Mouse (Mus musculus): ENCODE measurements around the gene Mkrn1.
"Not testable (repeated sequence)": the region's sequence is repeated elsewhere in the genome, so short reads cannot be mapped to it uniquely, and the experiment has no call there.

Mkrn1 gene

GRCm38 (mm10) chr6:39379749-39380148 is 40.5 kb downstream of the Mkrn1 start:
- DNase-seq (ENCODE audit: low read depth, low spot score): no peak

GRCm38 (mm10) chr6:39379224-39379623 is 41.0 kb downstream of the Mkrn1 start:
- no peak for DNase-seq (ENCODE audit: low read depth, low spot score)

GRCm38 (mm10) chr6:39378161-39378835 is 42.0 kb downstream of the Mkrn1 start:
- DNase-seq (ENCODE audit: low read depth, low spot score): peak; percentile 27

GRCm38 (mm10) chr6:39377311-39377827 is 42.9 kb downstream of the Mkrn1 start, which contains the start of gene Slc37a3:
Slc37a3 (minus strand) TSS chr6:39377675.
- DNase-seq (ENCODE audit: low read depth, low spot score): peak; percentile 88

- DNase-seq (ENCODE audit: low read depth, low spot score): peak; percentile 33
These were observed 43.5 kb downstream of the Mkrn1 start for GRCm38 (mm10) chr6:39376775-39377174.

- DNase-seq (ENCODE audit: low read depth, low spot score): peak; percentile 48
These were observed 46.8 kb downstream of the Mkrn1 start for GRCm38 (mm10) chr6:39373301-39373955.

GRCm38 (mm10) chr6:39372727-39373126 is 47.5 kb downstream of the Mkrn1 start:
- peak; percentile 89 for DNase-seq (ENCODE audit: low read depth, low spot score)

GRCm38 (mm10) chr6:39372042-39372441 is 48.2 kb downstream of the Mkrn1 start:
- DNase-seq (ENCODE audit: low read depth, low spot score): no peak

- no peak for DNase-seq (ENCODE audit: low read depth, low spot score)
These were observed 50.6 kb downstream of the Mkrn1 start for GRCm38 (mm10) chr6:39369631-39370030.

GRCm38 (mm10) chr6:39362684-39363083 is 57.6 kb downstream of the Mkrn1 start:
- no peak for DNase-seq (ENCODE audit: low read depth, low spot score)

GRCm38 (mm10) chr6:39359207-39359606 is 61.1 kb downstream of the Mkrn1 start:
- DNase-seq (ENCODE audit: low read depth, low spot score): not testable (repeated sequence)

- no peak for DNase-seq (ENCODE audit: low read depth, low spot score)
These were observed 71.3 kb downstream of the Mkrn1 start for GRCm38 (mm10) chr6:39348946-39349345.

- DNase-seq (ENCODE audit: low read depth, low spot score): peak; percentile 28
These were observed 72.1 kb downstream of the Mkrn1 start for GRCm38 (mm10) chr6:39347880-39348814.

Measured in 3T3-L1 (cell line).